Mouse (Mus musculus) left cerebral cortex, postnatal 25 days (tissue): ENCODE measurements around the gene Garnl3. TPM values are rescaled to one million over a fixed set of nuclear protein-coding genes. Genes with fewer than 3 reads are reported as not detected.
"Not testable (repeated sequence)": the region's sequence is repeated elsewhere in the genome, so short reads cannot be mapped to it uniquely, and the experiment has no call there.

Source experiments
- DNase-seq, 2 experiments: peaks; one replicate each; pipeline ENCODE4 v3.0.0; 2022; ENCODE audit warnings: low spot score in 2 of 2, mixed read lengths in 1 of 2
- intact Hi-C: fragments of 180-260 bp; cut with DNase I; formaldehyde crosslinking; loops from one replicate; pipeline ENCODE4 v1.15.1; 2025
- total RNA-seq, 2 experiments: library from RNA; stranded (reverse); gene quantifications; 2 replicates each; pipeline ENCODE4 v1.2.3; 2021

The Garnl3 gene
- total RNA-seq, 2 experiments from 2014 or later: 117 to 125 TPM

DNA sequence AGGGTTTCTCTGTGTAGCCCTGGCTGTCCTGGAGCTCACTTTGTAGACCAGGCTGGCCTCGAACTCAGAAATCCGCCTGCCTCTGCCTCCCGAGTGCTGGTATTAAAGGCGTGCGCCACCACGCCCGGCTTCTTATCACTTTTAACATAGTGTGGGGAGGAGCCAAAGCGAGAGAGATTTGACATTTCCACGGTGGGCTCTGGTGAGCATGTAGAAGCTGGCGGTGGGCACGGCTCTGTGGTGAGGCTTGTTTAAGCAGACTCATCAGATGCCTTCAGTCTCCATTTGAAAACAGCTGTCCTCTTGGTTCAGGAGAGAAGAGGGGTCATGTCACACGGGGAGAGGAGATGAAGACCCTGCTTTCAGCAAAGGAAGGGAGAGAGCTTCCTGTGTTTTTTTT lies 34.1 kb downstream of the Garnl3 start:
- intact Hi-C loops, DNase-seq: not testable (repeated sequence)

DNA sequence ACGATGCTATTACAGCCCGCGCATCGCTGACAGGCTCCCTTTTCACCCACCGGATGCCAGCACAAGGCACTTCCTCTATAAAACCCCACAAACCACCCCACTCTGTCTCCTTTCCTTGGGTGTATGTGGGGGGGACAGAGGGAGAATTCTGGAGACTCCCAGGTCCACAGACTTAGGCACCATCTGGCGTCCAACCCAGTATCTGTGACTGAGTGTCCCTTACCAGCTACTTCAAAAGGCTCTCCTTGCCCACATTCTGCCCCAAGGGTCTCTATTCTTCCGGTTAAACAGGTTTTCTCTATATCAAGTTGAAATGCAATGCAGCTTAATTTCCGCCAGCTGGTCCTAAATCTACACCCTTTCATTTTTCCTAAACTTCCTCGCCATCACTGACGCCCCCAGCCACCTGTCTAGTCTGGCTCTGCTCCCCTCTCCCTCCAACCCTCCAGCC lies 36.2 kb downstream of the Garnl3 start:
- peak in 1 of 2 experiments; percentile 79 for DNase-seq
- intact Hi-C loops: no loop called here

DNA sequence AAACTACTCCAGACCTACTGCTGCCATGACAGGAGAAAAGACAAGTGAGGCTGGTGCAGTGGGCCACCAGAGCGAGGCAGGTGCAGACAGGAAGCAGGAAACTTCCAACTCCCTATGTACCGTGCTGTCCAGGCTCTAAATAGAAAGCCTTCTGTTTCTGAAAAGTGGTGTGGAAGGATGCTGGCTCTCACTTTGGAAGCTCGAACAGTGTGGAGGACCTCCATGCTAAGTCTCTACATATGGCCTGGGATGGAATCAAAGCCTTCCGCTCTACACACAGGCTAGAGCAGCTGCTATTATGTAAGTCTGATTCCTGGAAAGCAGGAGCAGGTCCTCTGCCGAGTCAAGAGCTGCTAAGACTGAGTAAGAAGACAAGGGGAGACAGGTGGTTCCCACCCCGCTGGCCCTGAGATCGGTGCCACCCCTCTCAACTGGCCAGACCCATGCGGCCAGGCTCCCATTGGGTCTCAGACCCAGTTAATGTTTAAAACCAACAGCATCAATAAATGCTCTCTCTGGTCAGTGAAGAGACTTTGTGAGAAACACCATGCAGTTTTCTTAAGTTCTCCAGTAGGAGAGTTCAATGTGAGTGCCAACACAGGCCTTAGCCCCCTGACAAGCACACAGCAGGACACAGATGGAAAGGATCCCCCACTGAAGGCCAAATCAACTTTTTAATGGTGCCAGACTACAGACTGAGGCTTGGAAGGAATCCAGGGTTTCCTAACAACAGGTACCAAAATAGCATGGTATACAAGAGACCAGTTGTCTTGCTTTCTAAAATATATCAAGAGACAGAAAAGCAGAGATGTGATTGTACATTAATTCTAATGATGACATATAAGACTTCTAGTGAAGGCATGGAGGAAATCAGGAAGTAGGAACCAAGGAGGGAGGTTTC lies 40.6 kb downstream of the Garnl3 start:
- intact Hi-C loops: no loop called here
- peak in 1 of 2 experiments; percentile 77 for DNase-seq

DNA sequence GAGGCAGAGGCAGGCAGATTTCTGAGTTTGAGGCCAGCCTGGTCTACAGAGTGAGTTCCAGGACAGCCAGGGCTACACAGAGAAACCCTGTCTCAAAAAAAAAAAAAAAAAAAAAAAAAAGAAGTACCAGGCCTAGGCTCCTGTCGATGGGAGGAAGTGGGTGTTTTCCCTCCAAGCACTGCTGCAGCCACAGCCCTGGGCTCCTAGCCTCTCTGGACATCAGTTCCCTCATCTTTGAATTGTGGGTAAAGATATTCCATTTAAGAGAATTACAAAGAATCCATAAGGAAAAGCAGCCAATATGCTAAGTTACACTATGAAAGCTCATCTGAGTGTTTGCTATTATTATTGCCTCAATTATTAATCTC lies 41.4 kb downstream of the Garnl3 start:
- DNase-seq, intact Hi-C loops: not testable (repeated sequence)

DNA sequence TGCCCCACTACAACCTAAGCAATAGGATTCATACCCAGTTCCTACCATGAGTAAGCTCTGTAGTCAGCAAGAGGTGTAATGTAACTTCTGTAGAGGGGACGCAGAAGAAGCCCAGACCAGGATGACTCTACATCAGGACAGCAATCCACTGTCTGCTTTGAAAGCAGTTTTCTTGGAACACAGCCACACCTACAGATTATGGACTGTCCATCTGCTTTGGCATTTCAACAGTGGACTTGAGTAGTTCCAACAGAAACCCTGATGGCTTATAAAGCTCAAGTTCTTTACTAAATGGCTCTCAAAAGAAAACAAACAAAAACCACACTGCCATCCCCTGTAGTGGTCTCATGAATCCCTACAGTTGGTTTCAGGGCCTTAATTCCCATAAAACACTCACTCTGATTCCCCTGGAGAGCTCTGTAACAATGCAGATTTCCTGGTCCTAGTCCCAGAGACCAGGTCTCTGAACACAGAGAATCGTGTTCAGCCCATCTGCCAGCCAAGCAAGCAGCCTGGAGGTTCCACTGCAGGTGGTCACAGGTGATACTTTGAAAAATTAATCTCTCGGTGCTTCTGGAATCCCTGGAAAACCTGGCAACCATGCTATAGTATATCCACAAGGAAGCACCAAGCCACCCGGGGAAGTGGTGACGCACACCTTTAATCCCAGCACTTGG lies 42.0 kb downstream of the Garnl3 start:
- intact Hi-C loops: loop anchor here (5.0 kb wide), 2 partner anchors 38 to 57 kb away; no protein-coding TSS in a partner anchor
- no peak for DNase-seq

DNA sequence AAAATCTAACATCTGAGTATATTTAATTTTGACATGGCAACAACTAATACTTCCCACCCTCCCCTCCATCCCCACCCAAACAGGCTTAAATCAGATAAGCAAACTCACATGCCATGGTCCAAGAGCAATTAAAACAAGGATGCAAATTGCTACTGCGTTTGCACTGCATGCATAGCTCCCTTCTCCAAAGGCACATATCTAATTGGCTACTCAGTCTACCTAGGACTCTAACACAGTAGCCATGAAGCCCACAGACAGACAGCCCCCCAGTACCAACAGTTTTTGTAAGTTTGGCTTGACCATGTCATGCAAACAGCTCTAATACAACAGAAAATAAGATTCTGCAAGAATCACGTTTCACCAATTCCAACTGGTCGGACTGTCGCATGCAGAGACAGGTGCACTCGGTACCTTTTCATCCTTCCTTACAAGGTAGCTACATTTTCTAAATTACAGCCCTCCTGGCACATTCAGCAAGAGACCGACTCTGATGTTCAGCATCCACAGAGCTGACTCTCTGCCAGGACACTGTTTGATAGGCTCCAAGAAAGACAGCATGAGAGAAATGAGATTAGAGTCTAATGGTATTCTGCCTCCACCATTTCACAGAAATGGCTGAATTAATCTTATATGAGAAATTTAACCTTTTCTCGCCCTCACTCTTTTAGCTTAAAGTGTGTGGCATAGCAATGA lies 44.6 kb downstream of the Garnl3 start:
- intact Hi-C loops: loop anchor here (5.0 kb wide), 2 partner anchors 40 to 55 kb away; no protein-coding TSS in a partner anchor
- peak in 1 of 2 experiments; percentile 47 for DNase-seq

DNA sequence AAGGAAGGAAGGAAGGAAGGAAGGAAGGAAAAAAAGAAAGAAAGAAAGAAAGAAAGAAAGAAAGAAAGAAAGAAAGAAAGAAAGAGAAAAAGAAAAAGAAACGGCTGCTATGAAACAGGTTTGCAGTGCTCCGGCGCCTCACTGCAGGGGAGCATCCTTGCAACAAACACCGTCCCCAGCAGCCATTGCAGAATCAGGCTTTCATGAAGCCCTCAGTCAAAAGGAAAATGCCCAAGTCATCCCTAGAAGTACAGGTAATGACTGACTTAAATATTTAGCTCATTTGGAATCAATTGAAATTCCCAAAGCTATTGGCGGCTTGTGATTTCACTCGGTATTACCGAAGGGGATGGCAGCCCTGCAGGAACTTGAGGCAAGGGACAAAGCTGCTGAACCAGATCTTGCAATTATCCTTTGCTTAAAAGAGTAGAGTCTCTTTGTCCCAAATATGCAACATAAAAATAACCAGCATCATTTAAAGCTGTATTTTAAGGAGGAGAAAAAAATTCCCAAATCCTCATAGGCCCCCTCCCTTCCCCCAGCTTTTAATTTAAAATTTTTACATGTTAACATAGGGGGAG lies 45.3 kb downstream of the Garnl3 start:
- peak in 1 of 2 experiments; percentile 46 for DNase-seq
- intact Hi-C loops: loop anchor here (5.0 kb wide), 2 partner anchors 41 to 54 kb away; no protein-coding TSS in a partner anchor

DNA sequence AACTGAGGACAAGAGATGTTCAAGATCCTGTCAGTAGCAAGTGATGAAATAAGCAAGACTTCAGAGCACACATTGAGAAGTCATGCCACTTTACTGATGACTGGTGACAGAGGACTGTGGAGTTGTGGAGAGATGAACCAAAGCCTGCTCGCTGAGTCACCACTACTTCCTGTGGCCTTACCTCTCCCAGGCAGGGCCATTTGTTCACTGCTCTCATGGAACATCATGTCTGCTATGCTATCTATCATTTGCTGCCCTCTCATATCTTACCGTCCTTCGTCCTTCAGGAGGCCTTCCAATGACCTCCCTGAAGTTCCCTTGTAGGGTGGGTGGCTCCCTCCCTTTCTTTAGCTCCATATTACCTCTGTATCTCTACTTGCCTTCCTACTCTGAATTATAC lies 47.2 kb downstream of the Garnl3 start:
- intact Hi-C loops: no loop called here
- DNase-seq: no peak

DNA sequence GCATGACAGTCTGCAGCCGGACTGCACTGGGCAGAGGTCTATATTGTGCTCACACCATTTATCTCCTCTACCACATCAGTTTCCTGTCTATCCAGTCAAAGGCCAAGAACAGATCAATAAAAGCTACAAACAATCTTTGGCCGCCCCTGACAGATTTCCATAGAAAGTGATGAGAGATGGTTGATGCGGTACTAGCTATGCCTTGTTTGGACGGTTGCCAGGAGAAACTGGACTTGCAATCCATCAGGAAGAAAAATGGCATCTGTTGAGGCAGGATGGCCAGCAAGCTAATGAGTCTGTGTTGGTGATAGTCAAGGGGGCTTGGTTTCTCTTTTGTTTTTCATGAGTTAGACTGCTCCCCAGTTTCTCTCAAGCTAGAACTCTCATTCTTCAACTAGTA lies 51.3 kb downstream of the Garnl3 start:
- intact Hi-C loops: no loop called here
- DNase-seq: no peak

DNA sequence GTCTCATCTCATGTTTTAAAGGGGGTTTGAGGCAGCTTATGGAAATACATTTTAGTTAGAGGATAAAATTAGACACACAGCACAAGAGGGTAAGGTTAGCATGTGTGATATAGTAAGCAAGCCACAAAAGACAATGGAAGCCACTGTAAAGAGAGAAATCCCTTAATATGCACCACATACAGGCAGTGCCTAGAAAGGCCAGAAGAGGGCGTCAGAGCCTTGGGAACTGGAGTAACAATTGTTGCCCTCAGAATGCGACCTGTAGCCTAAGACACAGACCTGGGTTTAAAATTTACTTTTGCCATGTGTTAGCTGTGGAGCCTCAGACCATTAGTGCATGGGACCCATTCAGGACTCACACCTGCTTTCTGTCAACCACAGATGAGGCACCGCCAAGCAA lies 54.2 kb downstream of the Garnl3 start:
- intact Hi-C loops: no loop called here
- DNase-seq: peak in 1 of 2 experiments; percentile 60

DNA sequence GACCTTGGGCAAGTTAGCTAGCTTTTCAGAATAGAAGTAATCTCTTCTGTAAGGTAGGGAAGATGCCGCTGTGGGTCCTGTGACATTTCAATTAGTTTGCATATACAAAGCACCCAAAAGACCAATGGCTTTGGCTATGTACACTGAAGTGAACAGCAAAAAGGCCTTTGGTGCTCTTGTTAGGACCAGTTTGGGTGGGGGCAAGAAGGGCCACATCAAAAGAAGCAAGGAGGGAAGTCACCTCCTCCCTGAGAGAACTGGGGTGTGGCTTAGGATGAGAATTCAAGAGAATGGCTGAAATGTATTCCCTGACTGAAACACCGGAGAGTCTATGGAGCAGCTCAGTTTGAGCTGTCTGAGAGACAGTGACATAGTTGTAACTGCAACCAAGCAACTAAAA lies 56.5 kb downstream of the Garnl3 start:
- intact Hi-C loops: no loop called here
- no peak for DNase-seq

DNA sequence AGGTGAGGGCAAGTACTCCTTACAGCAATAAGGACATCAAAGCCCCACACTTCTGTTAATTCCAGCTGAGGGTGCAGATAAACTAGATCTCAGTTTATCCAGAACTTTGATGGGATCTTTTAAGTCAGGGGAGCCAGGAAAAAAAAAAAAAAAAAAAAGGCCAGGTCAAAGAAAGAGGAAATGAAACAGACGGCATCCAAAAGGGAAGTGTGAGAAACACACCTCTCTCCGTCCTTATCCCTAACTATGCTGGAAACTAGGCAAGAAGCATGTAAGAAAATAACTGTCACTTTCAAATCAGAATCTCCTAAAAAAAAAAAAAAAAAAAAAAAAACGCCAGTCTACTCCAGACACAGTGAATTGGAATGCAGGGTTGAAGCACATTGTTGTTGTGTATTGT lies 57.3 kb downstream of the Garnl3 start:
- intact Hi-C loops: no loop called here
- no peak for DNase-seq

DNA sequence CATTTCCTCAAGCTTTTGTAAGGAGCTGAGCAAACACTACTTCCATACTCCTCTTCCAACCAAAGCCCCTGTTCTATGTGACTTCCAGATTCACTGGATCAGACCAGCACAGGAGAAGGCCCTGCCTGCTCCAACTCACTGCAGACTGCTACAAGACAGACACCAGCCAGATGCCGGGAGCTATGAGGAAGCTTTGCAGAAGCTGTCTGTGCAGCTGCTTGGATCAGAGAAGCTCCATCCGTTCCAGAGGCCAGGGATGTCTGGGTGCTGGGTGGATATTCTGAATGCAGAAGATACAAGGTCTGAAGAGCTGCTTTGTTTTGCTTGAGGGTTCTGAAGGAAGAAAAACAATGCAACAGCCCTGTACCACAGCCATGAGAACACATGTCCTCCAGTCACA lies 59.1 kb downstream of the Garnl3 start:
- intact Hi-C loops: no loop called here
- DNase-seq: no peak

DNA sequence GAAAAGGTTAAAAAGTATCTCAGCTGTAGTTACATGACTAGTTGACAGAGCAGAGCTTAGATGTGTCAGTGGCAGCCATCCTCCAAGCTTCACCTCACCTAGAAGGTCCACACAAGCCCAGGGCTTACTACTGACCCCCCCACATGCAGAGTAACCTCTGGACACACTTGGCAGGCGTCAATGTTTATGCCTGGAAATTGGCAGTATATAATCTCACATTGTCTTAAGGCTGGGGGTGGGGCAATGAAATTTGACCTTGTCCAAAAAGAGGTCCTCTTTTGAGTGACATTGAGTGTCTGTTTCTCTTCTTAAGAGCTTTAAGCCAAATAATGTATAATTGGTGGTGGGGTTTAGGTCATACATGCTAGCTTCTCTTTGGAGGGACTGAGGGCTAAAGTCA lies 65.8 kb downstream of the Garnl3 start:
- DNase-seq: no peak
- intact Hi-C loops: no loop called here

DNA sequence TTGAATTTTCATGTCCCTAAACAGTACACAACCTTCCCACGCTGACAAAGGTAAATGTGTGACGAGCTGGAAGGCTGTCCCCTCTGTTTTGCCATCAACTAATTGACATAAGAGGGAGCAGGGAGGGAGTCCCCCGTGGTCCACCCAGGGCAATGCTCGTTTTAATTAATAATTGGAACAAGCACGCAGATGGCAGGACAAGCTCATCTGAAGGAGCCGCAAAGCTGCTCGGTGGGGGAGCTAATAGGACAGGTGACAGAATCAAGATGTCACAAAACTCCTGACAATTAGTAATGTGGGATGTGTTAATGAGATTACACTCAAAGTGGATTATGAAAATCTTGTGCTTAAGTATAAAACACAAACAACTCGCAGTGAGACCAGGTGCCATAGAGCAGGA lies 68.7 kb downstream of the Garnl3 start:
- DNase-seq: no peak
- intact Hi-C loops: no loop called here

DNA sequence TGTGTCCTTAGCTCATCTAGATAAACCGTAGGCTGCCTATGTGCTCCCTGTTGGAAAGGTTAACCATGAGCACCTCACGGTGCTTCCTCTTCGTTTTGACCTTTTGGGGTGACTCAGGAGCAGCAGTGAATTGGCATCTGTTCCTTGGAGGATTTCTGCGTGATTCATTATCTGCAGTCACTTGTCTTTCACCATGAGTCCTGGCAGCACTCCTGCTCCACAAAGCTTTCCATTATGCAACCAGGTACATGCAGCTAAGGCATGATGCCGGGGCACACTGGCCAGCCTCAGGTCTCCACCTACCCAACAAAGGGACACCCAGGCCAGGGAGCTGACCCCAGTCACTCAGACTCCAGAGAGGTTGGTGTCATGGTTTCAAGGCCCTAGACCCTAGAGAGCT lies 72.5 kb downstream of the Garnl3 start:
- intact Hi-C loops: no loop called here
- peak; percentile 38 to 71 for DNase-seq

DNA sequence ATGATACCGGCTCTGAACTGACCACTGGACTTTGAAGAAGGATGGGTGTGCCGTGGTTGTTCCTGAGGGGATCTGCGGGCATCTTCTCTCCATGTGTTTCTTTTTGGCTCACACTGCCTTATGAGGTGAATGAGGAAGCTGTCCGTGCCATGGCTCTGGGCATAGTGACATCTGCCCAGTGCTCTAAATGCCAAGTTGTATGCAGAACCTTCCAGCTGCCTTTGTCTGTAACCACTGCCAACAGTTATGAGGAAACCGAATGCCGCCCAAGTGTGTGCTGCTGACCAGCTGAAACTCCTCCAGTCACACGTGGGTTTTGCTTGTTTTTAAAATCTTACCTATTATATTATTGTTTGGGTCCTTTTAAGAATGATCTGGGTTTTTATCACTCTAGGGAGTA lies 73.9 kb downstream of the Garnl3 start:
- no peak for DNase-seq
- intact Hi-C loops: no loop called here

DNA sequence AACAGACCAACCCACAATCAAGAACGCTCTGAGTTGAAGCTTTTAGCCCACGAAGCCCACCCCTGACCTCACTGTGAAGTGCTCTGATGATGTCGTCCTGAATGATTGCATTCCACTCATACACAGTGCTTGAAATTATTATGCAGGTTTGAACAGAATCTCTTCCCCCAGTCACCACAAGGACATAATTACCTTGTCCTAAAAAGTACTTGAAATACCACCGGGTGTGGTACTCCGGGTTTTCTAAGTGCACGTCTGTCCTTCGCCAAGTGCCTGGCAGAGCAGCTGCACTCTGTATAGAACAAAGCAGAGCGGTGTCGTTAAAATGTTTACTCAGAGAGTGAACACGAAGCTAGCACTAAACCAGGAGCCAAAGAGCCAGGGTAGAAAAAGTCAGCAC lies 77.5 kb downstream of the Garnl3 start:
- no peak for DNase-seq
- intact Hi-C loops: no loop called here

DNA sequence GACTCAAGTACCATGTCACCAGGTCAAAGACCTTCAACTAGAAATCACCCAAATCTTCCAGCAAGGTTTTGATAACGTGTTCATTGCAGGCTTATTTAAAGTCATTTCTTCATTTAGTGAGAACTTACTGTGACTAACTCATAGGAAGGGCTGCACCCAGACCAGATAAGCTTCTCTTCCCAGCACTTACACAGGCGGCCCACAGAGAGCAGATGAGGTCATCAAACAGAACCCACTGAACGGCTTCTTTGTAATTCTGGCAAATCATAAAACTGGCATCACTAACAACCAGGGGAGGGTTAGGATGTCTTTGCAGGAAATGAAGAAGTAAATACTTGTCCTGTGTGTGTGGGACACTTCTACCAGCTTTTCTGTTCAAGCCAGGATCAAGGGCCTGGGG lies 84.1 kb downstream of the Garnl3 start:
- DNase-seq: no peak
- intact Hi-C loops: no loop called here

DNA sequence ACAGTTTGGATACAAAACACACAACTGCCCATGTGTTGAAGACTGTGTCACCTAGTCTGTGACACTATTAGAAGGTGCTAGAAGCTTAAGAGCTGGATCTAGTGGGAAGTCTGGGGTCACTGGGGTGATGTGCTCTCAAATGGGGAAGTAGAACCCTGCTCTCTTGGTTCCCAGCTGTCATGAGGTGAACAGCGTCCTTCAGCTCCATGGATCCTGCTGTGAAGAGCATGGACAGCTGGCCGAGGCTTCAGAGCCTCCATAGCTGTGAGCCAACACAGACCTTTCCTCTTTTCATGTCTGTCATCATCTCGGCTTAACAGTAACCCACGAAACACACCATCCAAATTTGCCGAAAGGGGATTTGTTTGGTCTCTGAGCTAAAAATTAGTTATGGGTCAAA lies 84.5 kb downstream of the Garnl3 start:
- intact Hi-C loops: no loop called here

More for the DNA sequence above, 84.5 kb downstream of the Garnl3 start:
- DNase-seq: no peak
